Mouse (Mus musculus) gonadal fat pad, adult 2 months (tissue): ENCODE measurements around the gene Selenoi. TPM values are rescaled to one million over a fixed set of nuclear protein-coding genes. Genes with fewer than 3 reads are reported as not detected.
"Not testable (repeated sequence)": the region's sequence is repeated elsewhere in the genome, so short reads cannot be mapped to it uniquely, and the experiment has no call there.

ENCODE experiments used
- DNase-seq: peaks from one replicate; pipeline ENCODE4 v3.0.0-alpha.2; 2012; ENCODE audit warnings: low read depth
- polyA plus RNA-seq: library from polyadenylated mRNA; depleted of rRNA; stranded (reverse); fragments of >200 nt; gene quantifications from 2 replicates; pipeline ENCODE4 v1.2.3, GENCODE M21; 2012; rRNA removed

Gene Selenoi
- 30.1 and 37.6 TPM in 2 replicates for polyA plus RNA-seq

- no peak for DNase-seq
These were observed at the start of gene Selenoi for GRCm38 (mm10) chr5:30232271-30232971. Gene Selenoi, plus strand, starts transcription at chr5:30232581.

- DNase-seq: no peak
These were observed 44.5 kb upstream of the Selenoi start for GRCm38 (mm10) chr5:30187687-30188485.

- no peak for DNase-seq
These were observed 39.9 kb upstream of the Selenoi start for GRCm38 (mm10) chr5:30192452-30192851.

DNA sequence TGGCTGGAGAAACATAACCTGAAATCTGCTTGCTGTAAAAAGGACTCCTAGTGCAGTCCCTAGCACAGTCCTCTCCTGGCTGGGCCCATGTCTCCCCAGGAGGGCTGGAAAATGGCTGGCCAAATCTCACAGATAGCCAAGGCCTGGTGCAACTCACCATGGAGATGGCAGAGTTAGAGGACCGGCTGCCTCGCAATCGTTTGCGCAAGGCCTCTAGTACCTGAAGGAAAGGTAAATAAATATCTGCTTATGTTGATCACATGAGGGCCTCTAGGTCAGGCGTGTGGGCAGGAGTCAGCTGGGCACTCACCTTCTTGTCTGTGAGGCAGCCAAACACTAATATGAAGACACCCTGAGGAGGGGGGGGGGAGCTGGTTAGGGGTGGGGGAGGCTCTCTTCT, 37.0 kb upstream of the Selenoi start:
- no peak for DNase-seq

DNA sequence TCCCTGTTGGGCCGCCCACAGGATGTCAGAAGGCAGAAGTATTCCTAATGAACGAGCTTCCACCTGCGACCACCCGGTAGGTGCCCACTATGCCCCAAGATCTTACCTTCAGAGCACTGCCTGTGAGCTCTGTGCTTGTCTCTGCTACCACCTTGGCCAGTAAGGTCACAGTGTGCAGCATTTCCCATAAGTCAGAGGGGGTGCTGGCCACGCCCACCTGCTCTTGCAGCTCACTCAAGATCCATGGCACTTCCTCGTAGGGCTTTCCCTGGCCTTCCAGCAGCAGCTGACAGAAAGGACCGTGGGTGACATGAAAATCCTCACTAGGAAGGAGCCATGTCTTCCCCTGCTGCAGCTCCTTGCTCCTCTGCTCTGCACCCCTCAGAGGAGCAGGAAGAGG, 34.1 kb upstream of the Selenoi start:
- no peak for DNase-seq

- DNase-seq: no peak
These were observed 30.9 kb upstream of the Selenoi start for GRCm38 (mm10) chr5:30201521-30201920.

- DNase-seq: no peak
These were observed 30.2 kb upstream of the Selenoi start for GRCm38 (mm10) chr5:30202221-30202620.

GRCm38 (mm10) chr5:30203216-30203885, 29.0 kb upstream of the Selenoi start:
- no peak for DNase-seq

GRCm38 (mm10) chr5:30204441-30204840, 27.9 kb upstream of the Selenoi start:
- DNase-seq: no peak

GRCm38 (mm10) chr5:30205034-30205433, 27.3 kb upstream of the Selenoi start:
- DNase-seq: no peak

GRCm38 (mm10) chr5:30205493-30205892, 26.9 kb upstream of the Selenoi start, which contains the start of gene Adgrf3:
Gene Adgrf3, minus strand, starts transcription at chr5:30205722.
- no peak for DNase-seq

GRCm38 (mm10) chr5:30207276-30207675, 25.1 kb upstream of the Selenoi start:
- no peak for DNase-seq

DNA sequence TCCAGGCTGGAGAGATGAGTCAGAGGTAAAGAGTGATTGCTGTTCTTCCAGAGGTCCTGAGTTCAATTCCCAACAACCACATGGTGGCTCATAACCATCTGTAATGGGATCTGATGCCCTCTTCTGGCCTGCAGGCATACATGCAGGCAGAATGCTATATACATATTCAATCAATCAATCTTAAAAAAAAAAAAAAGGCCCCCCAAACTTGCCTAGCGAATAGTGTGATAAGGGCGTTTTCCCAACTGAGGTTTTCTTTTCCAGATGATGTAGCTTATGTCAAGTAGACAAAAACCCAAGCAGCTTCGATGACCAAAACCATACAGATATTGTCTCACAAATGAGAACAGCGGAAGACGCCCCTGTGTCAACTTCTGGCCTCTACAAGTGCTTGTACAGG, 21.6 kb upstream of the Selenoi start:
- not testable (repeated sequence) for DNase-seq

- no peak for DNase-seq
These were observed 17.5 kb upstream of the Selenoi start for GRCm38 (mm10) chr5:30214889-30215288.

DNA sequence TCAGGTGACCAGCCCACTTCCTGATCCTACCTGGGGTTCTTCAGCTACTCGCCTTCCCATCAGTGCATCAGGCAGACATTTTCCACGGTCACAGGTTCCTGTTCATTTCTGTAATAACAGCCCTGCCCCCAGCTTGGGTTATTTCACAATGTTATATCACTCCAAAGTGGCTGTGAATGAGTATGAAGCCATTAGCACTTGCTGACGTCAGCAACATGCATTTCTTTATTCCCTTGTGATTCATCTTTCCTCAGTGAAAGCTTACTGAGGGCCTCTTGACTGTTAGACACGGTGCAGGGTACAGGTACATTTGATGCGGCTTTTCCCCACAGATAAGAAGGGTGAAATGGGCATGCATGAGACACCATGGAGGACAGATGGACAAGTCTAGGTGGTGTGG, 16.4 kb upstream of the Selenoi start:
- no peak for DNase-seq

- peak; percentile 97 for DNase-seq
These were observed 12.7 kb upstream of the Selenoi start for GRCm38 (mm10) chr5:30219715-30220114.

- DNase-seq: no peak
These were observed 11.7 kb upstream of the Selenoi start for GRCm38 (mm10) chr5:30220666-30221065.

DNA sequence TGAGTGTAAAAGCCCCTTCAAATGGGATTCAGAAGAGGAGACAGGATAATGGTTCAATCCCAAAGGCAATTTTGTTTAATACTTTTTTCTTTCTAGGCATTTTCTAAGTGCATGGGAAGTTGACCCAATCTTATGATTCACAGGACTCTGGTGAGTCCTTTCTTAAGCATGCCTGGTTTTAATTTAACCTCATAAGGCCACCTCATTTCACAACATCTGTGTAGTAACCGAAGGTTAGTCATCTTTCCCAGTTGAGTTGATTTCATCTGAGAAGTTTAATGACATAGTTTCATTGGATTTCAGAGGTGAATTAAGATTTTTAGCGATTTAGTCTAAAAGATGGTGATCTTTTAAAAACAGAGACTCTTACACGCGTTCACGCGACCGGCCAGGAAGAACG, 9.7 kb upstream of the Selenoi start:
- DNase-seq: no peak

- no peak for DNase-seq
These were observed 1.5 kb upstream of the Selenoi start for GRCm38 (mm10) chr5:30230901-30231300.

DNA sequence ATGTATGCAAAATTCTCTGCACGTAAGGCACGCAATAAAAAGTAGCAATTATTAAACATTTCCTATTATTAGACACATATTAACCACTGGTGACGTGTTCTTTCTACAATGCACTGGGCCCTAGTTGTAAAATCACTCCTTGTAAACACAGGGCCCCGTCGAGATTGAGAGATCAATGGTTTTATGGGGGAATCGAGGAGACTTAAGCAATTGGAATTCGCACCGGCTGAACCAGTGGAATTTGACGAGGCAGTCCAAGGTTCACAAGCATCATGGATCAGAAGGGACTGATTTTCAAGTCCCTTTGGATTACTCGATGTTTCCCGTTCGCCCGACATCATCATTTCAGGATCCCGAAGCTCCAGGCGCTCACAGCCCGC, 500 bp upstream of the Selenoi start:
- DNase-seq: no peak

DNA sequence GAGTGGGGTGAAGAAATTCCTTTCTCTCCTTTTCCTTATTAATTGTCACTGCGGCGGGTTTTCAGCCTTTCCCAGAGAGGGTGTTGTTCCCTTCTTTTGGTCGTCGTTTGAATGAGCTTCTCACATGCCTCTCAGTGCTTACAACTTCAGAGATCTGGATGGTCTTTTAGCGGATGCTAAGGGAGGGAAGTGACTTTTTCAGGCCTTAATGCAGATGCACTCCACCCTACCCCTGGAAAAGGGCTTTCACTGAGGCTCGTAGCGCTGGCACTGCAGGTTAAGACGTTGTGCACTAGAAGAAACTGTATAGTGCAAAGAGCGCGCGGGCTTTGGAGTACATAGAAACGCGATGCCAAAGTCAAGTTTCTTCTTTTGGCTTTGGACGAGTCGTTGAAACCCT, 661 bp downstream of the Selenoi start:
- no peak for DNase-seq

DNA sequence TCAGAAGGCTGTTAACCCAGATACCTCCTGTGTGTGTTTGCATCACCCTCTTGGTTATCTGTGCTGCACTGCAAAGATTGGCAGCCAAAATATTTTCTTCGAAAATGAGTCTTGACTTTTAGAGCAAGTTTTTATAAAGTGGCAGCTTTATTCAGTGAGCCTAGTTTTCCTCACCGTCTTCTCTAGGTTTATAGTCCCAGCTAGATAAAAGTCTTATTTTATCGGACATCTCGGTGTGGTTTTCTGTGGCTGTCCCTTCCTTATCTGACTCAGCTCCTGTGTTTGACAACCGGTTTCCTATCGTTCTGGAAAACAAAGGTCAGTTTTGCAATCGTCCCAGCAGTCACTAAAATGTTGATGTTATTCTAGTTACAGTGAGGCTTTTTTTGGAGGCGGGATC, 1.6 kb downstream of the Selenoi start:
- no peak for DNase-seq
